Mouse (Mus musculus) liver, adult (tissue): ENCODE data around the gene Rbm8a.

ENCODE experiments used
- GATA4 ChIP-seq: IDR thresholded peaks from 2 replicates; pipeline ENCODE4 v1.6.1; 2014; ENCODE audit warnings: mild to moderate bottlenecking, low read length; ENCODE audit not compliant: insufficient replicate concordance

Gene Rbm8a

GRCm38 (mm10) chr3:96679159-96679674 lies 49.5 kb downstream of the Rbm8a start:
- no peak for TF ChIP-seq GATA4

GRCm38 (mm10) chr3:96680269-96680956 lies 50.7 kb downstream of the Rbm8a start:
- no peak for TF ChIP-seq GATA4
